Mouse (Mus musculus) small intestine, adult 2 months (tissue): ENCODE data around the gene Osm. TPM values are rescaled to one million over a fixed set of nuclear protein-coding genes. Genes with fewer than 3 reads are reported as not detected.

Source experiments
- H3K27ac ChIP-seq: fragments of 200-500 bp; 2 replicates; pipeline ENCODE4 v1.5.1; 2012; ENCODE audit warnings: low read depth, low read length, control low read depth, inconsistent platforms; ENCODE audit not compliant: insufficient read depth
- H3K27me3 ChIP-seq: fragments of 200-500 bp; 2 replicates; pipeline ENCODE4 v1.6.1; 2012; ENCODE audit warnings: mild to moderate bottlenecking, moderate library complexity, low read length, inconsistent platforms; ENCODE audit not compliant: control insufficient read depth, insufficient read depth
- H3K36me3 ChIP-seq: fragments of 200-500 bp; 2 replicates; pipeline ENCODE4 v1.6.1; 2012; ENCODE audit warnings: mild to moderate bottlenecking, low read length, control low read depth, inconsistent platforms; ENCODE audit not compliant: control insufficient read depth, insufficient read depth
- H3K4me1 ChIP-seq: fragments of 200-500 bp; 2 replicates; pipeline ENCODE4 v1.6.1; 2012; ENCODE audit warnings: low read length, inconsistent platforms, mixed read lengths; ENCODE audit not compliant: control insufficient read depth, insufficient read depth, insufficient read length
- H3K4me3 ChIP-seq: fragments of 200-500 bp; 2 replicates; pipeline ENCODE4 v1.5.1; 2012; ENCODE audit warnings: low read depth, mild to moderate bottlenecking, control low read depth, inconsistent platforms, low read length, moderate library complexity
- CTCF ChIP-seq: fragments of 200-500 bp; IDR thresholded peaks from 2 replicates; pipeline ENCODE4 v1.5.1; 2012; ENCODE audit warnings: low read depth, mild to moderate bottlenecking, control low read depth, inconsistent platforms, low read length, moderate library complexity, mixed read lengths; ENCODE audit not compliant: insufficient replicate concordance, insufficient read length; ENCODE audit errors: extremely low read depth
- POLR2A ChIP-seq: fragments of 200-500 bp; IDR thresholded peaks from 2 replicates; pipeline ENCODE4 v1.6.1; 2012; ENCODE audit warnings: low read depth, mild to moderate bottlenecking, control low read depth, inconsistent platforms, low read length, moderate library complexity
- WGBS: fragments of 180-500 bp; shearing (Covaris S2); methylation state at CpG from one replicate; pipeline ENCODE4 v1.1.7; 2018; 5-methylcytosine and 5-hydroxymethylcytosine counted together
- polyA plus RNA-seq: library from polyadenylated mRNA; depleted of rRNA; stranded (reverse); fragments of >200 nt; gene quantifications from 2 replicates; pipeline ENCODE4 v1.2.3, GENCODE M21; 2012

The Osm gene
- polyA plus RNA-seq, 1 experiment, result 0.19 TPM

DNA sequence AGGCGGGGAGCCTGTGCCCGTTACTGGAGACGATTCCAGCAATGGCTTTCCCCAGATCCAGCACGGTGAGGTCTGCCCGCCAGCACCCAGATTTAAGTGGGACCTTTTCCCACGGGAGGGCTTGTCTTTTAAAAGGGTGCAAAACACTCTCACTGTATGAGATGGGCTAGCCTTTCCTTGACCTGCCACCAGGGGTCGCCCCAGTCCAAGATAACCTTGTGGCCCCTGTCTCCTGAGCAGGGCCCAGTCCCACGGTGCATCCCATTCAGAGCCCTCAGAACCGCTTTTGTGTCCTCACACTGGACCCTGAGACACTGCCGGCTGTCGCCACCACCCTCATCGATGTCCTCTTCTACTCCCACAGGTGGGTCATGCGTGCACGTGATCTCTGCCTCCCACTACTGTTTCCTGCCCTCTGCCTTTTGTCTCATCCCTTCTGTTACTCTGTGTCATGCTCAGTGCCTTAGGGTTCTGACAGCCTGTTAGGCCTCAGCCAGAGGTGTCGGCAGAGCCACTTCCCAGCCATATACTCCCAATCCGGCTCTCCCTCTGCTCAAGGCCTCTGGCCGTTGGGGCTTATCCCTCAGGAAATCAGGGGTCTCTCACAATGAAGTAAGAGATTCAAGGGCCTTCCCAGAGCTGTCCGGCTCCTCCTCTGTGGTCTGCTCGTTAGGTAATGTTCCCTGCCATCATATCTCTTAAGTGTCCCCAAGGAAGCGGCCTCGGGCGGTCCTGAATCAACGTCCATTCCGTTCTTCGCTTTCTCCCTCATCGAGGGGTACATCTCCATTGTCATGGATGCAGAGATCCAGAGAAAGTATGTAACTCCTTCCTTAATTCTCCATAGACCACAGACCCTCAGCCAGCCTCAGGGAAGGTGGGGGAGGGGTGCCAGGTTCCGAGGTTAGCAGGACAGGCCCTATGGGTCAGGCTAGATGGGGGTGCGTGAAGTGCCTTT, 15.5 kb upstream of the Osm start:
- TF ChIP-seq POLR2A, result no peak
- peak; percentile 94 for TF ChIP-seq CTCF
- H3K4me3 ChIP-seq, result no peak overlapping the region
- no peak overlapping the region for H3K27ac ChIP-seq
- H3K36me3 ChIP-seq, result no peaks in the 10 kb centered on the region
- H3K4me1 ChIP-seq, result peaks cover 12% of the 10 kb centered on the region
- H3K27me3 ChIP-seq, result no peaks in the 10 kb centered on the region
- WGBS, result 56% methylated on average over 28 of the region's 28 CpGs

DNA sequence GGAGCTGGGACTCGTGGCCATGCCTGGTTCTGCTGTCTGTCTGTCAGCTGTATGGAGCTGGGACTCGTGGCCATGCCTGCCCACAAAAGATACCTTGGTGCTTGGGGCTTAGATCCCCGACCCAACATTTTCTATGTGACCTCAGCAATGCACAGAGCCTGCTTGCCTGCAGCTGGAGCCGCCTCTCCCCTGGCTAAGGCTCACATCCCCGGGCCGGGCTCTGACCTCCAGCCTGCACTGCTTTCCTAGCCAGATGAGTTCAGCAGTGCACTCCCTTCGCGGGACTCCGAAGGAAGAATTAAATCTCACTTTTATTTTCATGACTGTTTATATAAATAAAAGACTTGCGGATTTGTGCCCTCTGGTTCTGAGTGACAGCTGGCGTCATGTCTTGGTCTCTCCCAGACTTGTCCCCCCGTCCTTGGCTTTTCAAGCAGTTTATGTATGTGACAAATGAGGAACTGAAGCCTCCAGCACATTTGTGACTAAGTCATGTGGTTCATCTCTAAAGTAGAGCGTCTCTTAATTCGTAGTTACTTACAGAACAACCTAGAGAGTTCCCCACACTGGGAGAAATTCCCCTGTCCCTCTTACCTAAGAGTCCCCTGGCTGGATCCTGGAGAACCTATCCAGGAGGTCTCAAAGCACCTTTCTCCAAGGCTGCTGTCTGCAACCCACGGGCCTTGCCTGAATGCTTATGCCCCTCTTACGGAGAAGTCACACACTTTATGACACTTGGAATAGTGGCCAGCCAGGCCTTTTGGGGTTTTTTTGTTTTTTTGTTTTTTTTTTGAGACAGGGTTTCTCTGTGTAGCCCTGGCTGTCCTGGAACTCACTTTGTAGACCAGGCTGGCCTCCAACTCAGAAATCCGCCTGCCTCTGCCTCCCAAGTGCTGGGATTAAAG, 13.9 kb upstream of the Osm start:
- TF ChIP-seq CTCF (no peak), POLR2A (no peak)
- H3K36me3 ChIP-seq, result no peaks in the 10 kb centered on the region
- H3K4me3 ChIP-seq, result no peak overlapping the region
- H3K27me3 ChIP-seq, result no peaks in the 10 kb centered on the region
- peaks cover 12% of the 10 kb centered on the region for H3K4me1 ChIP-seq
- H3K27ac ChIP-seq, result no peak overlapping the region
- 84% methylated on average over 17 of the region's 17 CpGs for WGBS

DNA sequence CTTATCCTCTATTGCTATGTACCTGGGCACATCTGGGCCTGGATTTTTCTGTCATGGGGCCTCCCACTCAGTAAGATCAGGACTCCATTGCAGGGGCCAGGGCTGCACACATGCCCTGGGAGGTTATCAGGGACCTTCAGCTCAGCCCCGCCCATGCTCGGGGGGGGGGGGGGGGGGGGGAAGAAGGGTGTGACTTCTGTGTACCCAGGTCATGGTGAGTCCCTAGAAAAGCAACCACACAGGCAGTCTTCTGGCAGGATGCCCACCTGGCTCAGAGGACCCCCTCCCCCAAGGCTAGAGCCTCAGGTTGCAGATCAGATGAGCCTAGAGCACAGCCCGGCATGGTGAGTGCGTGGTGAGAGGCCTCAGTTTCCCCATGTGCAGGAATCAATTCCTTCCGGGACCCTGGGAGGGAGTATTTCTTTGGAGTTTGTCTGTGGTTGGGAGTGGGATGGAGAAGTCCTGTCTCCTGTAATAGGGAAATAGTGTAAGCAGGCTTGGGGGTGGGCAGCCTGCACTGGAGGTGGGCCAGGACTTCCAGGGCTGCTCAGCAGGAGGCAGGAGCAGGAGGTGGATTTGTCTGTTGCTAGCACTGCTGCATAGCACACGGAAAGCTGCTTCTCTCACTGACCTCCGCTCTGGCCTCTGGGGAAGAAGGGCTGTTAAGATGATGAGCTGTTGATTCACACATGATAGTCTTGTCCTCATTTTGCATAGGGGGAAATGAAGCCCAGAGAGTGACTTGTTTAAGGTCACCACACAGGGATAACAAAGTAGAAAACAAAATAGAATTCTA, 12.6 kb upstream of the Osm start:
- TF ChIP-seq CTCF, result no peak
- TF ChIP-seq POLR2A, result no peak
- WGBS, result 53% methylated on average over 6 of the region's 7 CpGs

DNA sequence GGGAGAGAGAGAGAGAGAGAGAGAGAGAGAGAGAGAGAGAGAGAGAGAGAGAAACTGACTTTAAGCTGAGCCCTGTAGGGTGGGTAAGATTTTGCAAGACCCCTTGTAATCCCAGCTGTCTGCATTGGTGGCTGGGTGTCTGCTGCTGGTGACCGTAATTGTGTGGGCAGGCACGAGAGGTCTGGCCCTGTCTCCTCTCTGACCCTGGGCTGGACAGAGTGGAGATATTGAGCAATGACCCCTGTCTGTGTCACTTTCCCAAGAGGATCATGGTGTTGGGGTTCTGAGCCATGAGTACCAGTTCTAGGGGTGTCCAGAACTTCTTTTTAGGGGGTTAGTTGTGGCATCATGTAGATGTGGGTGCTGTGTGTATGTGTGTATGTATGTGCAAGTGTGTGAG, 12.0 kb upstream of the Osm start:
- Histone ChIP-seq H3K4me1 (peaks cover 4% of the 10 kb centered on the region), H3K27ac (no peak overlapping the region), H3K27me3 (no peaks in the 10 kb centered on the region), H3K36me3 (no peaks in the 10 kb centered on the region), H3K4me3 (no peak overlapping the region)
- TF ChIP-seq POLR2A (no peak), CTCF (no peak)
- WGBS, result 79% methylated on average over 2 of the region's 2 CpGs

More for the DNA sequence above, 12.6 kb upstream of the Osm start:
- Histone ChIP-seq H3K36me3 (no peaks in the 10 kb centered on the region), H3K4me1 (peaks cover 4% of the 10 kb centered on the region), H3K27ac (no peak overlapping the region), H3K27me3 (no peaks in the 10 kb centered on the region), H3K4me3 (no peak overlapping the region)

DNA sequence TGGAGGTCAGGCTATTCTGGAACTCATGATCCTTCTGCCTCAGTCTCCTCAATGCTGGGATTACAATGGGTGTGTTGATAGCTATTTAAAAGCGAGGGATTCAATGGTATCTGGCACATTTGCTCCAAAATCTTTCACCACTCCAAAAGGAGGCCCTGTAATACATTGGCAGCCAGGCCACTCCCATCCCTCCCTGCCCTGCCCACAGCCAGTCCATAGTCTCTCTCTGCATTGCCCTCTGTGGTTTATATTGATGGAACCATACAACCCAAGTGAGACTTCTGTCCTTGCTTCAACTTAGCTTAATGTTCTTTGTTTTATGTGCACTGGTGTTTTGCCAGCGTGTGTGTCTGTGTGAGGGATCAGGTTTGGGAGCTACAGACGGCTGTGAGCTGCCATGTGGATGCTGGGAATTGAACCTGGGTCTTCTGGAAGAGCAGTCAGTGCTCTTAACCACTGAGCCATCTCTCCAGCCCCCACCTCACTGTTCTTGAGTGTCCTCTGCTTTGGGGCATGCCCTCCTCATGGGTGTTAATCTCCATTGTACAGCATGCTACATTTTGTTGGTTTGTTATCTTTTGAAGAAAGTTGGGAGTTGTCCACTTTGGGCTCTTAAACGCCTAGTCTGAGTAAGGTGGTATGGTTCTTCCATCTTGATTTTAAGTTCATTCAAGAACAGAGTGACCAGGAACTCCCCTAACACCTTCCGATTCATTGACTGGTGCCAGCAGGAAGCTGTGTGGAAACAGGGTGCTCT, 9.5 kb upstream of the Osm start:
- TF ChIP-seq CTCF (no peak), POLR2A (no peak)
- H3K4me3 ChIP-seq, result no peak overlapping the region
- H3K27me3 ChIP-seq, result no peaks in the 10 kb centered on the region
- 71% methylated on average over 5 of the region's 5 CpGs for WGBS
- peaks cover 4% of the 10 kb centered on the region for H3K4me1 ChIP-seq
- H3K36me3 ChIP-seq, result no peaks in the 10 kb centered on the region
- H3K27ac ChIP-seq, result no peak overlapping the region

DNA sequence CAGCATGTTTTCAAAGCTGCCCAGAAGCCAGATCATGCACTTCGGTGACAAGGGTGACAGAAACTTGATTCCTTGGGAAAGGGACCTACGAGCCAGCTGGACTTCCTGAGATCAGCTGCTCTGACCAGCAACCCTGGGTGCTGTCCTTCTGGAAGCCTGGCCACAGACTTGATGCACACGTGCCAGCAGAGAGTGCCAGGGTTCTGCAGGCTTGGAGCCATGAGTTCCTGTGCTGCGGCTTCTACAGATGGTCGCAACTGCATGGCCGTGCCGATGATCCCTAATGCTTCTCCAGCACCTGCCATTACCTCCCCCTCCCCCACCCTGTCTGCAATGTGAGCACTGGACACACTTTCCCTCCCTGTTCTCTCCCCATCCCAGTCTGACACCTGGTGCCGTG, 7.8 kb upstream of the Osm start:
- no peaks in the 10 kb centered on the region for H3K36me3 ChIP-seq
- 73% methylated on average over 8 of the region's 8 CpGs for WGBS
- TF ChIP-seq POLR2A (no peak; the same call in 1 of the 2 replicates), CTCF (no peak)
- H3K27me3 ChIP-seq, result no peaks in the 10 kb centered on the region
- H3K4me1 ChIP-seq, result peaks cover 4% of the 10 kb centered on the region
- no peak overlapping the region for H3K27ac ChIP-seq
- no peak overlapping the region for H3K4me3 ChIP-seq
